Mouse (Mus musculus) adrenal gland, postnatal 4 days (tissue): ENCODE data around the gene Nucb1. TPM values are rescaled to one million over a fixed set of nuclear protein-coding genes. Genes with fewer than 3 reads are reported as not detected.
"Not testable (repeated sequence)": the region's sequence is repeated elsewhere in the genome, so short reads cannot be mapped to it uniquely, and the experiment has no call there.

ENCODE experiments used
- DNase-seq, 2 experiments: peaks; one replicate each; pipeline ENCODE4 v3.0.0; 2021 to 2022; ENCODE audit warnings: low spot score in 2 of 2, mixed read lengths in 2 of 2
- long read RNA-seq, 2 experiments: library from polyadenylated mRNA; stranded (forward); transcript quantifications; one replicate each; pipeline ENCODE4 v2.0.0; 2021
- total RNA-seq, 2 experiments: library from RNA; stranded (reverse); gene quantifications; 2 replicates each; pipeline ENCODE4 v1.2.3; 2021

Nucb1 gene
- total RNA-seq, result 100 to 1,000 TPM; 236 to 239 TPM
- long read RNA-seq, experiment 1, full-length matches to known transcripts, result 229 of 260 reads
- long read RNA-seq, experiment 1, partial matches to known transcripts, result 10 of 260 reads
- long read RNA-seq, experiment 1, other reads (novel, unspliced or antisense), result 21 of 260 reads
- long read RNA-seq, experiment 2, full-length matches to known transcripts, result 408 of 512 reads
- long read RNA-seq, experiment 2, partial matches to known transcripts, result 72 of 512 reads
- long read RNA-seq, experiment 2, other reads (novel, unspliced or antisense), result 32 of 512 reads

- peak; percentile 66 to 81 for DNase-seq
Observed at GRCm38 (mm10) chr7:45509912-45510787, at the start of gene Nucb1. Gene Nucb1 (minus strand): TSS chr7:45510406.

GRCm38 (mm10) chr7:45558907-45559306 is 48.7 kb upstream of the Nucb1 start:
- no peak for DNase-seq

GRCm38 (mm10) chr7:45555787-45556186 is 45.6 kb upstream of the Nucb1 start:
- DNase-seq, result peak; percentile 59 to 62

- DNase-seq, result no peak
Observed at GRCm38 (mm10) chr7:45554744-45555143, 44.5 kb upstream of the Nucb1 start, which contains the start of gene Hsd17b14. Gene Hsd17b14 (plus strand): TSS chr7:45554893.

- no peak for DNase-seq
Observed at GRCm38 (mm10) chr7:45553990-45554389, 43.8 kb upstream of the Nucb1 start.

- DNase-seq, result no peak
Observed at GRCm38 (mm10) chr7:45553519-45553918, 43.3 kb upstream of the Nucb1 start.

GRCm38 (mm10) chr7:45551512-45551883 is 41.3 kb upstream of the Nucb1 start:
- DNase-seq, result no peak

- DNase-seq, result no peak
Observed at GRCm38 (mm10) chr7:45550821-45551511, 40.8 kb upstream of the Nucb1 start.

- no peak for DNase-seq
Observed at GRCm38 (mm10) chr7:45549641-45550436, 39.6 kb upstream of the Nucb1 start.

GRCm38 (mm10) chr7:45544525-45544924 is 34.3 kb upstream of the Nucb1 start:
- DNase-seq, result no peak

- DNase-seq, result no peak
Observed at GRCm38 (mm10) chr7:45540213-45540612, 30.0 kb upstream of the Nucb1 start.

GRCm38 (mm10) chr7:45539095-45539494 is 28.9 kb upstream of the Nucb1 start:
- DNase-seq, result no peak

GRCm38 (mm10) chr7:45538163-45539041 is 28.2 kb upstream of the Nucb1 start:
- DNase-seq, result no peak

- DNase-seq, result no peak
Observed at GRCm38 (mm10) chr7:45537602-45538001, 27.4 kb upstream of the Nucb1 start.

GRCm38 (mm10) chr7:45535676-45536075 is 25.5 kb upstream of the Nucb1 start:
- DNase-seq, result no peak

GRCm38 (mm10) chr7:45530643-45531042 is 20.4 kb upstream of the Nucb1 start:
- DNase-seq, result no peak

- DNase-seq, result no peak
Observed at GRCm38 (mm10) chr7:45529461-45529860, 19.3 kb upstream of the Nucb1 start.

- not testable (repeated sequence) for DNase-seq
Observed at GRCm38 (mm10) chr7:45527169-45527568, 17.0 kb upstream of the Nucb1 start.

- DNase-seq, result no peak
Observed at GRCm38 (mm10) chr7:45526474-45527120, 16.4 kb upstream of the Nucb1 start.
